Mouse (Mus musculus): ENCODE results near the gene Spsb4.

- no peak for TF ChIP-seq GATA1 (IDR thresholded peaks at IDR 0.05; ENCODE audit: low read length)
- no peak for TF ChIP-seq TAL1 (IDR thresholded peaks at IDR 0.05; ENCODE audit: low read length)
Observed at GRCm38 (mm10) chr9:96914851-96915250, 103.8 kb downstream of the Spsb4 start.

All from erythroblast, embryonic 14.5 days (primary cell).